In genomic region chr6:120082251-120082950, GRCm38 (mm10) we compare ENCODE assay signal across 16 mouse cellular contexts. TPM values are rescaled to one million over a fixed set of nuclear protein-coding genes. Genes with fewer than 3 reads are reported as not detected.
"Had no signal": no experiment of that assay in that cellular context is flagged by ENCODE, and none has a peak within 500 bp of the region (broad histone marks: within the 10 kb centered on the region; RNA-seq: fewer than 3 reads in every experiment).

No protein-coding gene starts in this region.

- H3K9ac ChIP-seq: liver, embryonic 15.5 days; neural tube, embryonic 13.5 days; stomach, embryonic 15.5 days had no signal

- H3K4me2 ChIP-seq: liver, embryonic 15.5 days; neural tube, embryonic 13.5 days; stomach, embryonic 15.5 days had no signal

- DNase-seq: kidney, adult 11 months; kidney, adult 9 months; kidney, postnatal 4 days; lung, adult 2 months; midbrain, embryonic 14.5 days; right cerebral cortex, postnatal 14 days had no signal

- H3K27ac ChIP-seq: kidney, postnatal 0 days; layer of hippocampus, adult 2 months; left cerebral cortex, adult 2 months; limb, embryonic 10.5 days; liver, embryonic 15.5 days; midbrain, embryonic 10.5 days; neural tube, embryonic 13.5 days; stomach, embryonic 15.5 days had no signal

- H3K9me3 ChIP-seq: limb, embryonic 10.5 days; liver, embryonic 15.5 days; midbrain, embryonic 10.5 days; neural tube, embryonic 13.5 days; stomach, embryonic 15.5 days had no signal

- H3K4me3 ChIP-seq: layer of hippocampus, adult 2 months; left cerebral cortex, adult 2 months; limb, embryonic 10.5 days; liver, embryonic 15.5 days; midbrain, embryonic 10.5 days; neural tube, embryonic 13.5 days; stomach, embryonic 15.5 days had no signal

- H3K4me1 ChIP-seq: limb, embryonic 10.5 days; midbrain, embryonic 10.5 days; neural tube, embryonic 13.5 days; stomach, embryonic 15.5 days had no signal

- H3K36me3 ChIP-seq: limb, embryonic 10.5 days; liver, embryonic 15.5 days; midbrain, embryonic 10.5 days; neural tube, embryonic 13.5 days; stomach, embryonic 15.5 days had no signal

- H3K27me3 ChIP-seq: liver, embryonic 15.5 days; neural tube, embryonic 13.5 days; stomach, embryonic 15.5 days had no signal

RNA-seq across cellular contexts. Expression of gene Ninj2, which starts 10.7 kb away (rescaled TPM):
- total RNA-seq: megakaryocyte, adult 5-6 weeks had no signal
- polyA plus RNA-seq: kidney, postnatal 0 days; limb, embryonic 10.5 days; liver, embryonic 11.5 days; midbrain, embryonic 10.5 days; midbrain, embryonic 14.5 days; neural tube, embryonic 13.5 days; stomach, embryonic 15.5 days had no signal
